Mouse (Mus musculus): ENCODE measurements around the gene Nck2.
"Not testable (repeated sequence)": the region's sequence is repeated elsewhere in the genome, so short reads cannot be mapped to it uniquely, and the experiment has no call there.

Gene Nck2

GRCm38 (mm10) chr1:43501920-43502791 lies 57.8 kb downstream of the Nck2 start:
- no peak for DNase-seq (ENCODE audit: low read depth)

- no peak for DNase-seq (ENCODE audit: low read depth)
Measured at GRCm38 (mm10) chr1:43502792-43503146, 58.4 kb downstream of the Nck2 start.

- DNase-seq (ENCODE audit: low read depth) = no peak
Measured at GRCm38 (mm10) chr1:43503261-43503660, 58.9 kb downstream of the Nck2 start.

- no peak for DNase-seq (ENCODE audit: low read depth)
Measured at GRCm38 (mm10) chr1:43503676-43504075, 59.3 kb downstream of the Nck2 start.

- DNase-seq (ENCODE audit: low read depth) = no peak
Measured at GRCm38 (mm10) chr1:43504235-43504634, 59.9 kb downstream of the Nck2 start.

- no peak for DNase-seq (ENCODE audit: low read depth)
Measured at GRCm38 (mm10) chr1:43506638-43507037, 62.3 kb downstream of the Nck2 start.

GRCm38 (mm10) chr1:43507809-43508208 lies 63.4 kb downstream of the Nck2 start:
- no peak for DNase-seq (ENCODE audit: low read depth)

GRCm38 (mm10) chr1:43511256-43511655 lies 66.9 kb downstream of the Nck2 start:
- DNase-seq (ENCODE audit: low read depth) = no peak

GRCm38 (mm10) chr1:43511667-43512066 lies 67.3 kb downstream of the Nck2 start:
- no peak for DNase-seq (ENCODE audit: low read depth)

- no peak for DNase-seq (ENCODE audit: low read depth)
Measured at GRCm38 (mm10) chr1:43517405-43517804, 73.0 kb downstream of the Nck2 start.

GRCm38 (mm10) chr1:43520216-43520988 lies 76.0 kb downstream of the Nck2 start:
- no peak for DNase-seq (ENCODE audit: low read depth)

- DNase-seq (ENCODE audit: low read depth) = no peak
Measured at GRCm38 (mm10) chr1:43520989-43521371, 76.6 kb downstream of the Nck2 start.

GRCm38 (mm10) chr1:43521512-43521911 lies 77.1 kb downstream of the Nck2 start:
- DNase-seq (ENCODE audit: low read depth) = no peak

- no peak for DNase-seq (ENCODE audit: low read depth)
Measured at GRCm38 (mm10) chr1:43521950-43522349, 77.6 kb downstream of the Nck2 start.

GRCm38 (mm10) chr1:43522976-43523375 lies 78.6 kb downstream of the Nck2 start:
- DNase-seq (ENCODE audit: low read depth) = no peak

GRCm38 (mm10) chr1:43524332-43524731 lies 80.0 kb downstream of the Nck2 start:
- no peak for DNase-seq (ENCODE audit: low read depth)

GRCm38 (mm10) chr1:43528275-43528674 lies 83.9 kb downstream of the Nck2 start:
- no peak for DNase-seq (ENCODE audit: low read depth)

GRCm38 (mm10) chr1:43529086-43529485 lies 84.7 kb downstream of the Nck2 start:
- DNase-seq (ENCODE audit: low read depth) = no peak

- no peak for DNase-seq (ENCODE audit: low read depth)
Measured at GRCm38 (mm10) chr1:43530295-43531020, 86.1 kb downstream of the Nck2 start.

- no peak for DNase-seq (ENCODE audit: low read depth)
Measured at GRCm38 (mm10) chr1:43531307-43531706, 86.9 kb downstream of the Nck2 start.

- no peak for DNase-seq (ENCODE audit: low read depth)
Measured at GRCm38 (mm10) chr1:43532279-43532678, 87.9 kb downstream of the Nck2 start.

- not testable (repeated sequence) for DNase-seq (ENCODE audit: low read depth)
Measured at GRCm38 (mm10) chr1:43533497-43533896, 89.1 kb downstream of the Nck2 start.
